Mouse (Mus musculus) hindlimb bud, embryonic 11.5 days (tissue): Measurements from ENCODE around the gene Rpl22.

Source experiments
- DNase-seq: peaks from one replicate; pipeline ENCODE4 v3.0.0-alpha.2; 2012; ENCODE audit warnings: low read depth, low spot score; ENCODE audit errors: extremely low spot score

Rpl22 gene

GRCm38 (mm10) chr4:152325574-152326411, at the start of gene Rpl22:
Rpl22 (plus strand) TSS chr4:152325742.
- DNase-seq: peak; percentile 97

- no peak for DNase-seq
Observed at GRCm38 (mm10) chr4:152276389-152277347, 48.9 kb upstream of the Rpl22 start.

- no peak for DNase-seq
Observed at GRCm38 (mm10) chr4:152277916-152278315, 47.6 kb upstream of the Rpl22 start.

- DNase-seq: no peak
Observed at GRCm38 (mm10) chr4:152278986-152279385, 46.6 kb upstream of the Rpl22 start.

DNA sequence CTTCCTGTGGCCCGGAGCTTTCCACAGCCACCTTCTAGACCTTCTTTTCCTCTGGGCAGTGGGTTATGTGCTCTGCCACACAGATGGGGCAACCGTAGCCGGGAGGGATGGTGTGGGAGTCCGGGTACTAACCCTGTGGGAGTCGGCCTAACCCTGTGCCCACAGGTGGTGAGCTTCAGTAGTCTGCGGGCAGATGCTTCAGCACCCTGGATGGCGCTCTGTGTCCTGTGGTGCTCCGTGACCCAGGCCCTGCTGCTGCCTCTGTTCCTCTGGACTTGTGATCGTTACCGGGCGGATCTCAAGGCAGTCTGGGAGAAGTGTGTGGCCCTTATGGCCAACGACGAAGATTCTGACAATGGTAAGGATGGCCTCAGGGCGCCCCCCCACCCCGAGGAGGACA, 43.9 kb upstream of the Rpl22 start:
- DNase-seq: no peak

DNA sequence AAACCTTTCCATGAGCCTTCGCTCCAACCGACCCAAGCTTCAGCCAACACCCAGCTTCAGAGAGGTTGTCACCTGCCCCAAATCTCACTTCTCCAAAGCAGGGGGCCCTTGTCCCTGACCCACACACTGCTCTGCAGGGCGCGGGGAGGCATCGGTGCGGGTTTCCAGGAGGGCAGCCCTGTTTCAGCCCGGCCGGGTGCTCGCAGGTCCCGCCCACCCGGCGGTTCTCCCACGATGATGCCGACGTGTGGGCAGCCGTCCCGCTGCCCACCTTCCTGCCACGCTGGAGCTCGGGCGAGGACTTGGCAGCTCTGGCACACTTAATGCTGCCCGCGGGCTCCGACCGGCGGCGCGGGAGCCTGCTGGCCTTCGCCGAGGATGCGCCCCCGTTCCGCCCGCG, 42.8 kb upstream of the Rpl22 start:
- DNase-seq: no peak

GRCm38 (mm10) chr4:152283186-152283950, 42.2 kb upstream of the Rpl22 start:
- no peak for DNase-seq

DNA sequence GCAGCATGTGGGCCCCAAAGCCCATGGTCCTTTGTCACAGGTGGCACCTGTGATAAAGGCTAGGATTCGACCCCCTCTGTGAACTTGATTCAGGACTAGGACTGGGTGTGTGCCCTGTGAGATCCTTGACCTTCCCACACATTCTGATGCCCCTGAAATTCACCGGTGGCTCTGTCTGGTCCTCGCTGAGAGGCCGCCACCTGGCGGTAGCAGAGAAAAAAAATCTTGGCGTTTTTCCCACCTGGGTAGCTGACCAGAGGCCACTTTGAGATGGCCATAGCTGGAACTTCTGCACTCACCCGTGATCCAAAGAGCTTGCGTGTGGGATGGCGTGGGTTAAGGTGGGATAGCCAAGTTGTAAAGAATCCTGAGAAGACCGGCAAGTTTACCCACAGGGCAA, 40.0 kb upstream of the Rpl22 start:
- DNase-seq: no peak

- no peak for DNase-seq
Observed at GRCm38 (mm10) chr4:152286183-152286582, 39.4 kb upstream of the Rpl22 start.

GRCm38 (mm10) chr4:152286887-152287286, 38.7 kb upstream of the Rpl22 start:
- no peak for DNase-seq

DNA sequence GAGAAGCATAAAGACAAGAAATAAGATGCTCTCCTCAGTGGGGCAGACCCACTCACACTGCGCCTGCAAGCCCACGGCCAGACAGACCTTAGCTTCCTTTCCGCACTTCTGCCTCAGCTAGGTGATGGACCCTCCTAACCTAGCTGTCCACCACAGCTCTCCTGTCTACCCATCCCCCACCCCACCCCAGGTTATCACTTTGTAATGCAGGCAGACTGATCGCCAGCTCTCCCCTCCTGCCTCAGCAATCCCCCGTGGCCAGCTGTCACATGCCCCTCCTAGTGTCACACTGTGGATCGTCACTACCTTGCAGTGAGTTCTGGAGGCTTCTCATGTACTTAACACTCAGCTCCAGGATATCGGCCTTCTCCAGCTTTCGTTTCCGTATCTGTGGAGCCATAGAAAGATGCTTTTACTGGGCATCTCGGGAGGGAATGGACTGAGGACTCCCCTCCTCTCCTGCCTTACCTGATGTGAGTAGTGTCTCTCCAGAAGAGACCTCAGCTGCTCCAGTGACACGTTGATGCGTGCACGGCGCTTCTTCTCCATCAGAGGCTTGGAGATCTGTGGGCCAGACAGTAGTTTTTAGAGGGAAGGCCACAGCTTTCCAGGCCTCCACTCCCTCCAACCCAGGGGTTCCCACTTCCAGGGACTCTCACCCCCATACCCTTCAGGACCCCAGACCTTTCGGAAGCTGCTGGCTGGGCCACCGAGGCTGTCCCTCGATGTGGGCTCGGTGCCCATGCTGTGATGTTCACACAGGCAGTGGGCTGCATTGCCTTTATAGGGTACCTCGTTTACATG, 38.0 kb upstream of the Rpl22 start:
- no peak for DNase-seq

- DNase-seq: no peak
Observed at GRCm38 (mm10) chr4:152288398-152288945, 37.1 kb upstream of the Rpl22 start.

- no peak for DNase-seq
Observed at GRCm38 (mm10) chr4:152290385-152290784, 35.2 kb upstream of the Rpl22 start.

- DNase-seq: no peak
Observed at GRCm38 (mm10) chr4:152290991-152291390, 34.6 kb upstream of the Rpl22 start.

GRCm38 (mm10) chr4:152291562-152291961, 34.0 kb upstream of the Rpl22 start, which contains the start of gene Hes3:
Hes3 (minus strand) TSS chr4:152291662.
- DNase-seq: no peak

- DNase-seq: no peak
Observed at GRCm38 (mm10) chr4:152292102-152292765, 33.3 kb upstream of the Rpl22 start.

- no peak for DNase-seq
Observed at GRCm38 (mm10) chr4:152294188-152294929, 31.2 kb upstream of the Rpl22 start.

DNA sequence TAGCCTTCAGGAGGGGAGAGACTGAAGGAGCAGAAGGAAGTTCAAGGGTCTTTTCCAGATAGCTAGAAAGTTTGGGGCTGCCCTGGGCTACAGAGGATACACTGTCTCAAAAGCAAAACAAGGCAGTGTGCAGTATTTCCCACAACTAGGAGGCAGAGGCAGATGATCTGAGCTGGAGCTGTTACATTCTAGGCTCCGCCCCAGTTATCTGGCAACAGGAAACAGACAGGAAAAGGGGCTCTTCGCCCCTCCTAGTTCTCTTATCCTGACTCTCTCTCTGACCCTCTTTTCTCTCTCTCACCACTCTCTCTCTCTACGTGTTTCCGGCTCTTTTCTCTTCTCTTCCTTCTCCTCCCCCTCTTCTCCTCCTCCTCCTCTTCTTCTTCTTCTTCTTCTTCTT, 29.6 kb upstream of the Rpl22 start:
- no peak for DNase-seq

DNA sequence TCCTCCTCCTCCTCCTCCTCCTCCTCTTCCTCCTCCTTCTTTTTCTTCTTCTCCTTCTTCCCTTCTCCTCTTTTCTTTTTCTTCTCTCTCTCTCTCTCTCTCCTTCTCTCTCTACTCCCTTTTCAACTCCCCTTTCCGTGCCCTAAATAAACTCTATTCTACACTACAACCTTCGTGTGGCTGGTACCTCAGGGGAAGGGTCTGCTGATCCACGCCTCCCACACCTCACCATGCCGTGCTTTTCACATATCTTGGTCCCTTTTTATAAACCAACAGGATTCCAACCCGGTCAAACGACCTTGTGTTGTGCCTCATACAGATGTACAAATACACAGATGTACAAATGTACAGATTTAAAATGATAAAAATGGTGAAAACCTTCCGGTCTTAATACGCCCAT, 29.2 kb upstream of the Rpl22 start:
- DNase-seq: no peak
